Mouse (Mus musculus) liver, postnatal 0 days (tissue): ENCODE measurements at regions not wholly inside any gene's neighbourhood (a gene's known extent, or its start where the extent isn't known, plus 50 kb on each side); places are given as distances from the start of the nearest gene placed in this dataset.
"Not testable (repeated sequence)": the region's sequence is repeated elsewhere in the genome, so short reads cannot be mapped to it uniquely, and the experiment has no call there.

ENCODE experiments used
- ATAC-seq: fragments of 200-750 bp; cut with Nextera tagmentation; 2 replicates; pipeline ENCODE4 v1.8.0; 2017; ENCODE audit warnings: mild to moderate bottlenecking, moderate library complexity
- DNase-seq: peaks from one replicate; pipeline ENCODE4 v3.0.0-alpha.2; 2016
- H3K27ac ChIP-seq: fragments of 300-500 bp; sonication (generic); 2 replicates; pipeline ENCODE4 v1.5.1; 2014; ENCODE audit warnings: antibody characterized with exemption, moderate library complexity, mild to moderate bottlenecking, low read depth
- H3K27me3 ChIP-seq: fragments of 300-500 bp; sonication (generic); 2 replicates; pipeline ENCODE4 v1.6.1; 2014; ENCODE audit warnings: low read length, control low read depth, mixed read lengths; ENCODE audit not compliant: insufficient read depth
- H3K36me3 ChIP-seq: fragments of 300-500 bp; sonication (generic); replicated peaks from 2 replicates; pipeline ENCODE4 v1.6.1; 2014; ENCODE audit warnings: mild to moderate bottlenecking, control low read depth, low read length, moderate library complexity, mixed read lengths; ENCODE audit not compliant: insufficient read depth
- H3K4me1 ChIP-seq: fragments of 300-500 bp; sonication (generic); 2 replicates; pipeline ENCODE4 v1.6.1; 2014; ENCODE audit warnings: antibody characterized with exemption, mild to moderate bottlenecking, control low read depth; ENCODE audit not compliant: insufficient read depth
- H3K4me2 ChIP-seq: fragments of 300-500 bp; sonication (generic); 2 replicates; pipeline ENCODE4 v1.6.1; 2014; ENCODE audit warnings: low read depth, mild to moderate bottlenecking, low read length, moderate library complexity, mixed read lengths
- H3K4me3 ChIP-seq: fragments of 300-500 bp; sonication (generic); 2 replicates; pipeline ENCODE4 v1.5.1; 2014; ENCODE audit warnings: low read depth, low read length
- H3K9ac ChIP-seq: fragments of 300-500 bp; sonication (generic); replicated peaks from 2 replicates; pipeline ENCODE4 v1.6.1; 2014; ENCODE audit warnings: mild to moderate bottlenecking, moderate library complexity
- H3K9me3 ChIP-seq: fragments of 300-500 bp; sonication (generic); 2 replicates; pipeline ENCODE4 v1.6.1; 2016; ENCODE audit warnings: mild to moderate bottlenecking, control low read depth, low read length, mixed read lengths
- CTCF ChIP-seq: sonication (generic); IDR thresholded peaks from 2 replicates; pipeline ENCODE4 v1.5.1; 2016; ENCODE audit warnings: antibody characterized with exemption, low read depth
- EP300 ChIP-seq: IDR thresholded peaks from 2 replicates; pipeline ENCODE4 v1.6.1; 2016; ENCODE audit warnings: antibody characterized with exemption, low read depth, mild to moderate bottlenecking
- WGBS: fragments of 180-500 bp; shearing (Covaris S2); extraction: QIAGEN DNeasy Blood & Tissue Kit; methylation state at CpG from one replicate; pipeline ENCODE4 v1.1.7; 2014; ENCODE audit not compliant: insufficient replicate concordance; 5-methylcytosine and 5-hydroxymethylcytosine counted together

DNA sequence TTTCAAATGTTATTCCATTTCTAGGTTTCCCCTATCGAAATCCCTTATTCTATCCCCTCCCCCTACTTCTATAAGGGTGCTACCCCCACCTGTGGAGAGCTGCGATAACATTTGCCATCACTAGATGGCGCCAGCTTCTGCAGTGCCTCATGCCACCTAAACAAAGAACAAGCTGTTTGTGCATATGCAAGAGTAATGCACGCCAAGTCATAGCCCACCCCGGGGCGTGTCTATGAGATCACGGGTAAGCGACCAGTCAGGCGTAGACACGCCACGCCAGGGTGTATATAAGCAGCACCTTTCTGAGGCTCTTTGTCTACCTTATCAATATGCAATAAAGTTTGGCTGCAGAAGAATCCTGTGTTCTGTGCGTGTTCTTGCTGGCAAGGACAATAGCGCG lies 79.6 kb downstream of the Prl2c2 start:
- TF ChIP-seq CTCF (peak; percentile 27), EP300 (no peak)
- DNase-seq (no peak), ATAC-seq (no peak)
- H3K9me3 ChIP-seq: peaks cover 38% of the 10 kb centered on the region
- no peaks in the 10 kb centered on the region for H3K27me3 ChIP-seq
- no peak overlapping the region for H3K9ac ChIP-seq
- H3K27ac ChIP-seq: no peak overlapping the region
- no peak overlapping the region for H3K4me3 ChIP-seq
- no peak overlapping the region for H3K4me2 ChIP-seq
- no peaks in the 10 kb centered on the region for H3K4me1 ChIP-seq
- H3K36me3 ChIP-seq: no peaks in the 10 kb centered on the region
- 84% methylated on average over 14 of the region's 14 CpGs for WGBS

DNA sequence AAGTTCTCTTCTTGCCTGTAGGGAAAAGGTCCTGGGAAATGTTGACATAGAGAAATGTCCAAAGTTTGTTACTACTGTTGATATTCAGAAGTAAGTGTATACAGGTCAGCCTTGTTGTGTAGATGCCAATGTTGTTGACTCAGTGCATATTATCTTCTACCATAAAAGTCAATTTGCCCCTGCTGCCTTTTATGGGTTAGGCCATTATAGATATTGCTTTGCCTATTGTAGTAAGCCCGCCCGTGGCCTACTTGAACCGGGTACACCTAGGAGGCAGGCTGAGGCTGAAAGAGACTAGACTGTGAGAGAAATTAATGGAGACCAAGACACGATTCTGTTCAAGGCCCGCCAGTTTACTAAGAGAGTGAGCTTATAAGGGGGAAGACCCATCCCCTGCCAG lies 92.3 kb downstream of the Prl2c2 start:
- 72% methylated on average over 5 of the region's 5 CpGs for WGBS

GRCm38 (mm10) chr13:12906151-12906550 lies 99.0 kb downstream of the Prl2c2 start:
- no peaks in the 10 kb centered on the region for H3K4me1 ChIP-seq
- no peaks in the 10 kb centered on the region for H3K27me3 ChIP-seq
- no peaks in the 10 kb centered on the region for H3K36me3 ChIP-seq
- TF ChIP-seq EP300 (no peak), CTCF (no peak)
- H3K4me3 ChIP-seq: no peak overlapping the region
- H3K9me3 ChIP-seq: peaks cover 7% of the 10 kb centered on the region
- H3K9ac ChIP-seq: no peak overlapping the region
- H3K4me2 ChIP-seq: no peak overlapping the region
- no peak for DNase-seq
- no peak for ATAC-seq
- H3K27ac ChIP-seq: no peak overlapping the region

More for the DNA sequence above, 92.3 kb downstream of the Prl2c2 start:
- no peak overlapping the region for H3K9ac ChIP-seq
- no peak overlapping the region for H3K4me3 ChIP-seq
- DNase-seq: no peak
- no peak for TF ChIP-seq EP300
- TF ChIP-seq CTCF: no peak
- H3K27me3 ChIP-seq: no peaks in the 10 kb centered on the region
- no peak overlapping the region for H3K4me2 ChIP-seq
- H3K9me3 ChIP-seq: peaks cover 20% of the 10 kb centered on the region
- H3K4me1 ChIP-seq: no peaks in the 10 kb centered on the region
- H3K27ac ChIP-seq: no peak overlapping the region
- H3K36me3 ChIP-seq: no peaks in the 10 kb centered on the region
- ATAC-seq: no peak

DNA sequence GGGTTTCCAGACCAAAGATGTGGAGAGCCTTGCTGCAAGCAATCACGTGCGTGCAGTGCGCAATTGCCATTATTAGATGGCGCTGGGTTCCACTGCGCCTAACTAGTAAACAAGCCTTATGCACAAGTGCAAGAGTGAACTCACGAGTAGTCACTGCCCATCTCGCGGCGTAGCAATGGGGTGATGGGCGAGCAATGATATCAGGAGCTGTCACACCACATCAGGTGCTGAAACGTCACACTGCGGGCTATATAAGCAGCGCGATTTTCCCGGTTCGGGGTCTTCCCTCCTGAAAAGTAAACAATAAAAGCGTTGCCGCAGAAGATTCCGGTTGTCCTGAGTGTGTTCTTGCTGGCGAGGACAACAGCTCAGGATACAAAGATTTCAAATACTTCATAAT lies 89.8 kb upstream of the Prl2c3 start:
- WGBS: 81% methylated on average over 20 of the region's 20 CpGs
- not testable (repeated sequence) for H3K27ac ChIP-seq, H3K4me3 ChIP-seq, H3K9me3 ChIP-seq, H3K36me3 ChIP-seq, H3K4me2 ChIP-seq, H3K27me3 ChIP-seq, ATAC-seq, H3K4me1 ChIP-seq, DNase-seq, H3K9ac ChIP-seq

DNA sequence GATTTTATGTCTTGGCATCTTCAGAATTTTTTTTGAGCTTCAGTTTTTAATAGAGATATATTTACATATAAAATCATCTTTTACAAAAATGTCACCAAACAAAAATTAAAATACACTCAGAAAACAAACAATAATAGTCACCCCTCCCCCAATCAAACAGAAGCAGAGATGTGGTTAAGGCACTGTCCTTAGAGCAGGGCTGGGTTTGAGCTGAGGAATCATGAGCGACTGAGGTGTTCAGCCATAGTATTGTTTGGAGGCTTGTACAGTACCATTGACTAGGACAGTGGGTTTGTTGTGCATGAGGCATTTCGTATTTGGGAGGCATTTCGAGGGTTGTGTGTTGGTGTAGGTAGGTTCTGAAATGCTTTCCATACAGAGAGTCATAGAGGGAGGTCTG lies 79.6 kb upstream of the Prl2c3 start:
- not testable (repeated sequence) for H3K27ac ChIP-seq, ATAC-seq, H3K4me1 ChIP-seq

GRCm38 (mm10) chr13:12864946-12865345 lies 65.1 kb upstream of the Prl2c3 start:
- not testable (repeated sequence) for H3K36me3 ChIP-seq, H3K4me3 ChIP-seq, H3K9me3 ChIP-seq, H3K27ac ChIP-seq, H3K27me3 ChIP-seq, DNase-seq, H3K4me1 ChIP-seq, H3K4me2 ChIP-seq, H3K9ac ChIP-seq
- ATAC-seq: peak; percentile 15; the same call in 1 of the 2 replicates
- 61% methylated on average over 1 of the region's 1 CpGs for WGBS

More for the DNA sequence above, 79.6 kb upstream of the Prl2c3 start:
- not testable (repeated sequence) for DNase-seq, H3K4me2 ChIP-seq, H3K36me3 ChIP-seq, H3K4me3 ChIP-seq, H3K9ac ChIP-seq, H3K27me3 ChIP-seq, H3K9me3 ChIP-seq
- 61% methylated on average over 2 of the region's 3 CpGs for WGBS

DNA sequence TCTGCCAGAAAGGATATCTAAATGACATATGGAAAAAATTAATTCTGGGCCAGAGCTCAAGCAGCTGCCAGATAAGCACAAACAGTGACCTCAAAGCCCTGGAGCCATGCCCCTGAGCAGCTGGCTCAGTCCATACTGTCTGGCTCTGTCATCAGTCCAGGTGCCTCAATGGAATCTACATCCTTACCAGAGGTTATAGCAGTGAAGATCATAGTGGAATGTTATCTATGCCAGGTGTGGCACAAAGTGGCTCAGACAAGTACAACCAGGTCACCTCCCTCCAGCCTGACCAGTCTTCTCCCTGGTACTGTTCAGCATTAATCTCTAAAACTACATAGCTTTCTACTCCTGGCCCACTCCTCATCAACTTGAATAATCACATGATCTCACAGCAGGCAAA lies 64.4 kb upstream of the Prl2c3 start:
- H3K9ac ChIP-seq: no peak overlapping the region
- H3K36me3 ChIP-seq: no peaks in the 10 kb centered on the region
- H3K4me1 ChIP-seq: no peaks in the 10 kb centered on the region
- H3K4me3 ChIP-seq: no peak overlapping the region
- no peaks in the 10 kb centered on the region for H3K27me3 ChIP-seq
- DNase-seq: no peak
- H3K9me3 ChIP-seq: peaks cover 6% of the 10 kb centered on the region; the same call in 1 of the 2 replicates
- TF ChIP-seq EP300 (no peak), CTCF (no peak)
- no peak overlapping the region for H3K4me2 ChIP-seq
- no peak overlapping the region for H3K27ac ChIP-seq
- peak; percentile 29; the same call in 1 of the 2 replicates for ATAC-seq

GRCm38 (mm10) chr13:12863542-12863941 lies 63.7 kb upstream of the Prl2c3 start:
- not testable (repeated sequence) for H3K4me2 ChIP-seq, H3K4me1 ChIP-seq, H3K27ac ChIP-seq, H3K36me3 ChIP-seq, DNase-seq, ATAC-seq, H3K27me3 ChIP-seq, H3K9ac ChIP-seq, H3K4me3 ChIP-seq, H3K9me3 ChIP-seq
- whole genome bisulfite sequencing: 80% methylated on average over 7 of the region's 7 CpGs

GRCm38 (mm10) chr13:12860954-12861353 lies 61.1 kb upstream of the Prl2c3 start:
- not testable (repeated sequence) for H3K4me3 ChIP-seq, ATAC-seq, H3K36me3 ChIP-seq, H3K4me2 ChIP-seq, H3K27me3 ChIP-seq, H3K27ac ChIP-seq, H3K4me1 ChIP-seq, H3K9me3 ChIP-seq, H3K9ac ChIP-seq, DNase-seq
- WGBS: 88% methylated on average over 15 of the region's 17 CpGs

- H3K36me3 ChIP-seq, H3K9ac ChIP-seq, H3K27me3 ChIP-seq, ATAC-seq, H3K4me1 ChIP-seq, H3K27ac ChIP-seq, H3K4me2 ChIP-seq, H3K4me3 ChIP-seq, DNase-seq, H3K9me3 ChIP-seq: not testable (repeated sequence)
- WGBS: 88% methylated on average over 19 of the region's 19 CpGs
These were observed 60.1 kb upstream of the Prl2c3 start for GRCm38 (mm10) chr13:12859930-12860329.
